Mouse (Mus musculus): ENCODE measurements around the gene 1110002E22Rik. TPM values are rescaled to one million over a fixed set of nuclear protein-coding genes. Genes with fewer than 3 reads are reported as not detected.

1110002E22Rik gene
- total RNA-seq, 2 experiments from 2014 or later: 112 to 114 TPM

- DNase-seq: no peak
- intact Hi-C loops (cut with DNase I): no loop called here
Observed at GRCm38 (mm10) chr3:138096263-138097028, 31.6 kb downstream of the 1110002E22Rik start.

- no peak for DNase-seq
Observed at GRCm38 (mm10) chr3:138097718-138098117, 32.9 kb downstream of the 1110002E22Rik start.

GRCm38 (mm10) chr3:138101936-138102335, 37.1 kb downstream of the 1110002E22Rik start:
- intact Hi-C loops (cut with DNase I): no loop called here

More at GRCm38 (mm10) chr3:138097718-138098117, 32.9 kb downstream of the 1110002E22Rik start:
- intact Hi-C loops (cut with DNase I): no loop called here

GRCm38 (mm10) chr3:138103690-138104089, 38.8 kb downstream of the 1110002E22Rik start:
- intact Hi-C loops (cut with DNase I): no loop called here
- DNase-seq: no peak

More at GRCm38 (mm10) chr3:138101936-138102335, 37.1 kb downstream of the 1110002E22Rik start:
- DNase-seq: no peak

- no peak for DNase-seq
- intact Hi-C loops (cut with DNase I): no loop called here
Observed at GRCm38 (mm10) chr3:138105056-138105455, 40.2 kb downstream of the 1110002E22Rik start.

GRCm38 (mm10) chr3:138106887-138107286, 42.0 kb downstream of the 1110002E22Rik start:
- intact Hi-C loops (cut with DNase I): no loop called here

GRCm38 (mm10) chr3:138110910-138111782, 46.3 kb downstream of the 1110002E22Rik start:
- intact Hi-C loops (cut with DNase I): no loop called here
- no peak for DNase-seq

More at GRCm38 (mm10) chr3:138106887-138107286, 42.0 kb downstream of the 1110002E22Rik start:
- no peak for DNase-seq

GRCm38 (mm10) chr3:138114106-138114505, 49.3 kb downstream of the 1110002E22Rik start:
- intact Hi-C loops (cut with DNase I): no loop called here
- no peak for DNase-seq

GRCm38 (mm10) chr3:138116871-138117270, 52.0 kb downstream of the 1110002E22Rik start:
- peak in 1 of 2 experiments; percentile 31 for DNase-seq
- intact Hi-C loops (cut with DNase I): no loop called here

GRCm38 (mm10) chr3:138118392-138118791, 53.5 kb downstream of the 1110002E22Rik start:
- intact Hi-C loops (cut with DNase I): loop anchor here (2.0 kb wide), 1 partner anchor 48 kb away; no protein-coding TSS in a partner anchor

GRCm38 (mm10) chr3:138118831-138119230, 54.0 kb downstream of the 1110002E22Rik start:
- no peak for DNase-seq

More at GRCm38 (mm10) chr3:138118392-138118791, 53.5 kb downstream of the 1110002E22Rik start:
- no peak for DNase-seq

GRCm38 (mm10) chr3:138119444-138120105, 54.7 kb downstream of the 1110002E22Rik start:
- no peak for DNase-seq
- intact Hi-C loops (cut with DNase I): loop anchor here (2.0 kb wide), 1 partner anchor 49 kb away; no protein-coding TSS in a partner anchor

More at GRCm38 (mm10) chr3:138118831-138119230, 54.0 kb downstream of the 1110002E22Rik start:
- intact Hi-C loops (cut with DNase I): loop anchor here (2.0 kb wide), 1 partner anchor 48 kb away; no protein-coding TSS in a partner anchor

GRCm38 (mm10) chr3:138121461-138121860, 56.6 kb downstream of the 1110002E22Rik start:
- intact Hi-C loops (cut with DNase I): no loop called here
- no peak for DNase-seq

GRCm38 (mm10) chr3:138123842-138124241, 59.0 kb downstream of the 1110002E22Rik start:
- no peak for DNase-seq
- intact Hi-C loops (cut with DNase I): no loop called here

GRCm38 (mm10) chr3:138129110-138129509, 64.3 kb downstream of the 1110002E22Rik start:
- intact Hi-C loops (cut with DNase I): no loop called here
- no peak for DNase-seq

- intact Hi-C loops (cut with DNase I): loop anchor here (5.0 kb wide), 1 partner anchor 43 kb away; no protein-coding TSS in a partner anchor
- DNase-seq: no peak
Observed at GRCm38 (mm10) chr3:138130692-138131091, 65.8 kb downstream of the 1110002E22Rik start.

Data from gastrocnemius, postnatal 36 days (tissue).